Mouse (Mus musculus): ENCODE measurements around the gene Aebp2. TPM values are rescaled to one million over a fixed set of nuclear protein-coding genes. Genes with fewer than 3 reads are reported as not detected.
"Not testable (repeated sequence)": the region's sequence is repeated elsewhere in the genome, so short reads cannot be mapped to it uniquely, and the experiment has no call there.

Gene Aebp2
- polyA plus RNA-seq, 1 experiment from 2014 or later = 15.6 TPM

DNA sequence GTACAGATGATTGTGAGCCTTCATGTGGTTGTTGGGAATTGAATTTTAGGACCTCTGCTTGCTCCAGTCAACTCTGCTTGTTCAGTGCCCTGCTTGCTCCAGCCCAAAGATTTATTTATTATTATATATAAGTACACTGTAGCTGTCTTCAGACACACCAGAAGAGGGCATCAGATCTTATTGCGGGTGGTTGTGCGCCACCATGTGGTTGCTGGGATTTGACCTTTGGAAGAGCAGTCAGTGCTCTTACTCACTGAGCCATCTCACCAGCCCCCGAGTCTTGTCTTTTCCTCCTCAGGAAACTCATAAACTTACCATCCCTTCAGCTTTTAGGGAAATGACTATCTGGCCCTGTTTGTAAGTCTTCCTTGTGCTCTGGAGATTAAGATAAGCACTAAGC is 40.2 kb downstream of the Aebp2 start:
- H3K9ac ChIP-seq; H3K4me3 ChIP-seq (replicated peaks); H3K9me3 ChIP-seq; H3K27ac ChIP-seq; H3K27me3 ChIP-seq; H3K36me3 ChIP-seq (replicated peaks); H3K4me2 ChIP-seq; H3K4me1 ChIP-seq; ATAC-seq (ENCODE audit: low FRiP score): not testable (repeated sequence)
- WGBS = 57% methylated on average over 3 of the region's 3 CpGs

DNA sequence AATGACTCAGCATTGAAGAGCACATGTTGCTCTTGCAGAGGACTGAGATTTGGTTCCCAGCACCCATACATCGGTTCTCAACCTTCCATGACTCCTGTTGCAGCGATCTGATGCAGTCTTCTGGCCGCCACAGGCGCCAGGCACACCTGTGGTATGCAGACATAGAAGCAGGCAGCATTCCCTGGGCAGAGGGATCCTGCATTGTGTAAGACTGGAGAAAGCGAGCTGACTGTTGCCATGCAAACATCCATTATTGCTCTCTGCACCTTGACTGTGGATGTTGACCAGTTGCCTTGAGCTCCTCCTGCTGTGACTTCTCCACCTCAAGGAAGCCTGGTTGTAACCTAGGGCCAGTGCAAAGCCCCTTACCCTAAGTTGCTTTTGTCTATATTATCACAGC is 42.1 kb downstream of the Aebp2 start:
- Histone ChIP-seq H3K9ac (no peak overlapping the region), H3K4me2 (no peak overlapping the region), H3K27ac (no peak overlapping the region), H3K27me3 (no peaks in the 10 kb centered on the region), H3K9me3 (no peaks in the 10 kb centered on the region), H3K36me3 (replicated peaks) (no peaks in the 10 kb centered on the region), H3K4me3 (replicated peaks) (no peak overlapping the region), H3K4me1 (peaks cover 9% of the 10 kb centered on the region; the same call in 1 of the 2 replicates)
- 80% methylated on average over 5 of the region's 5 CpGs for WGBS
- ATAC-seq (ENCODE audit: low FRiP score) = no peak

- ATAC-seq (ENCODE audit: low FRiP score) = peak; percentile 28; the same call in 1 of the 2 replicates
- Histone ChIP-seq H3K4me3 (replicated peaks) (no peak overlapping the region), H3K4me1 (peaks cover 9% of the 10 kb centered on the region; the same call in 1 of the 2 replicates), H3K4me2 (no peak overlapping the region), H3K9me3 (0 out of 2 replicates have a peak, but pooled peaks cover 5% of the 10 kb centered on the region), H3K27me3 (no peaks in the 10 kb centered on the region), H3K27ac (peak overlapping the region; percentile 61; the same call in 1 of the 2 replicates), H3K9ac (no peak overlapping the region), H3K36me3 (replicated peaks) (no peaks in the 10 kb centered on the region)
- 66% methylated on average over 18 of the region's 18 CpGs for WGBS
Measured at GRCm38 (mm10) chr6:140666486-140667240, 44.2 kb downstream of the Aebp2 start.

- no peak overlapping the region for H3K4me2 ChIP-seq
- no peak overlapping the region for H3K4me3 ChIP-seq (replicated peaks)
- H3K27me3 ChIP-seq = no peaks in the 10 kb centered on the region
- H3K4me1 ChIP-seq = peaks cover 9% of the 10 kb centered on the region; the same call in 1 of the 2 replicates
- no peak for ATAC-seq (ENCODE audit: low FRiP score)
- no peak overlapping the region for H3K27ac ChIP-seq
- H3K36me3 ChIP-seq (replicated peaks) = no peaks in the 10 kb centered on the region
- H3K9ac ChIP-seq = no peak overlapping the region
- 87% methylated on average over 8 of the region's 8 CpGs for WGBS
- H3K9me3 ChIP-seq = 0 out of 2 replicates have a peak, but pooled peaks cover 5% of the 10 kb centered on the region
Measured at GRCm38 (mm10) chr6:140667289-140667906, 44.9 kb downstream of the Aebp2 start.

DNA sequence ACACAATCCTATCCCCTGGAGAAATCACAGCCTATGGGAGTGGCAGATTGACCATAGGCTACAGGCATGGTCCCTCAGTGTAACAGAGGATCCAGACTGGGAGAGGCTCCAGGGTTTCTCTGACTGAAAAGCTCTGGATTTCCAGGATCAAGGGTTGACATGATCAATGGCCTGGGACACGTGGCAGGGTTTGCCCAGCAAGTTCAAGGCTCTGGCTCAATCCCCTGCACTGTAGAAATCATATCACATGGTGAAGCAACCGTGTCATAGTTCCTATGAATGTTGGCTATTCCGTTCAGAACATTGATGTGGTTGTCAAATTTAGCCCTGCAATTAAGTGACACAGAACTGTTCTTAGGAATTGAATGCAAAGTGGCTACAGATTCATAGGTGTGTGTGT is 52.0 kb downstream of the Aebp2 start:
- H3K27ac ChIP-seq = no peak overlapping the region
- no peak overlapping the region for H3K4me2 ChIP-seq
- H3K36me3 ChIP-seq (replicated peaks) = no peaks in the 10 kb centered on the region
- 85% methylated on average over 3 of the region's 3 CpGs for WGBS
- no peak for ATAC-seq (ENCODE audit: low FRiP score)
- H3K9ac ChIP-seq = no peak overlapping the region
- H3K4me1 ChIP-seq = peaks cover 24% of the 10 kb centered on the region
- no peaks in the 10 kb centered on the region for H3K27me3 ChIP-seq
- H3K4me3 ChIP-seq (replicated peaks) = no peak overlapping the region
- H3K9me3 ChIP-seq = 0 out of 2 replicates have a peak, but pooled peaks cover 5% of the 10 kb centered on the region

DNA sequence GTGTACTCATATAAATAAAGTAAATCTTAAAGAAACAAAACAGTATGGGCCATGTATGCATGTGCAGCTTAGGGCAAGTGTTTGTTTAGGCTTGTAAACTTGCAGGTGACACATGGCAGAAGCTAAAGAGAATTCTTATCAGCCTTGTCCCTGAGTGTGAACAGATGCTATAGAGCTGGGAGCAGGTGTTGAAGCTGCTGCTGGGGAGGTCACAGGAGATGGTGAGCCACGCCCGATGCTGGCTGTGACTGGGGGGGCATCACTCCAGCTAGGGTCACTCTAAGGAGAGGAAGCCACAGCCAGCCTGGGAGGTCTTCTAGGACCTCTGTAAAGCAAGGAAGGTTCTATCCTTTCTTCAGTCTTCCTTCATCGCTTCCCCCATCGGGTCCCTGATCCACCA is 53.6 kb downstream of the Aebp2 start:
- Histone ChIP-seq H3K4me1 (peaks cover 24% of the 10 kb centered on the region), H3K4me3 (replicated peaks) (no peak overlapping the region), H3K4me2 (no peak overlapping the region), H3K9ac (no peak overlapping the region), H3K27me3 (no peaks in the 10 kb centered on the region), H3K36me3 (replicated peaks) (no peaks in the 10 kb centered on the region), H3K9me3 (no peaks in the 10 kb centered on the region), H3K27ac (no peak overlapping the region)
- no peak for ATAC-seq (ENCODE audit: low FRiP score)
- 91% methylated on average over 4 of the region's 4 CpGs for WGBS

DNA sequence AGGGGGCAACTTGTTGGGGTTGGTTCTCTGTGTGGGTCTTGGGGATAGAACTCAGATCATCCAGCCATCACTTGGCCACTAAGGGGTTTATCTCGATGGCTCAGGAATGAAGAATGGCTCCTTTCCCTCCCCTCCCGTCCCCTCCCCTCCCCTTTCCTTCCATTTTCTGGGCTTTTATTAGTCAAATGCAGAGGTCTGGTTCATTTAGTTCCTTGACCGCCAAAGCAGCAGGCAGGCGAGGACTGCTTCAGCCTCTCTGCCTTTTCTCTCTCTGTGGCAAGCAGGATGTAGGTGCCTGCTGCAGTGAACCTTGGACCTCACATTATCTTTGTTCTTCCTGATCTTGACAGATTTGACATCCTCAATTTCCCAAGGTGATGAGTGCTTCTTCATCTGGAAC is 54.6 kb downstream of the Aebp2 start:
- no peak overlapping the region for H3K4me2 ChIP-seq
- no peak for ATAC-seq (ENCODE audit: low FRiP score)
- H3K27ac ChIP-seq = no peak overlapping the region
- H3K4me3 ChIP-seq (replicated peaks) = no peak overlapping the region
- H3K36me3 ChIP-seq (replicated peaks) = no peaks in the 10 kb centered on the region
- no peaks in the 10 kb centered on the region for H3K9me3 ChIP-seq
- 20% methylated on average over 4 of the region's 4 CpGs for WGBS
- no peak overlapping the region for H3K9ac ChIP-seq
- no peaks in the 10 kb centered on the region for H3K27me3 ChIP-seq
- H3K4me1 ChIP-seq = peaks cover 24% of the 10 kb centered on the region

- Histone ChIP-seq H3K9me3 (no peaks in the 10 kb centered on the region), H3K4me2 (no peak overlapping the region), H3K9ac (no peak overlapping the region), H3K4me3 (replicated peaks) (no peak overlapping the region), H3K4me1 (peaks cover 24% of the 10 kb centered on the region), H3K27me3 (no peaks in the 10 kb centered on the region), H3K27ac (no peak overlapping the region), H3K36me3 (replicated peaks) (no peaks in the 10 kb centered on the region)
- ATAC-seq (ENCODE audit: low FRiP score) = no peak
- WGBS = 79% methylated on average over 9 of the region's 9 CpGs
Measured at GRCm38 (mm10) chr6:140677960-140678359, 55.5 kb downstream of the Aebp2 start.

- peak; percentile 83 for ATAC-seq (ENCODE audit: low FRiP score)
- Histone ChIP-seq H3K9ac (no peak overlapping the region), H3K4me1 (peaks cover 24% of the 10 kb centered on the region), H3K9me3 (no peaks in the 10 kb centered on the region), H3K4me2 (peak overlapping the region; percentile 27), H3K27ac (no peak overlapping the region), H3K27me3 (no peaks in the 10 kb centered on the region), H3K4me3 (replicated peaks) (no peak overlapping the region), H3K36me3 (replicated peaks) (no peaks in the 10 kb centered on the region)
- 23% methylated on average over 15 of the region's 15 CpGs for WGBS
Measured at GRCm38 (mm10) chr6:140678658-140679271, 56.3 kb downstream of the Aebp2 start.

DNA sequence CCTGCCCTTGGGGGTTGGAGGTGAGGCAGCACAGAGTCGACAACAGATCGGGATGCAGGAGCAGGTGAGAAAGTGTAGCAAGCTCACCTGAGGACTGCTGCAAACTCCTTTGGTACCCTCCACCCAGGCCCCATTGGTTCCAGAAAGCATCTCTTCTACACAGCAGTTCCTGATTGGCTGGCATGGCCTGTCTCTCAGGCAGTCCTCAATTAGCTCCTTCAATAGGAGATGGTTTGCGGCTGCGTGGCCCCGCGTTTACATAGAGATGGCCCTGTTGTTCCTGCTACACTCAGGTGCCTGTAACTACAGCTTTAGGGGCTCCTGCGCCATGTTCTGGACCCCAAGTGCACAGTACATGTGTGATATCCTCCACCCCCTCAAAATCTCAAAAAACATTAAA is 58.2 kb downstream of the Aebp2 start:
- H3K36me3 ChIP-seq (replicated peaks) = no peaks in the 10 kb centered on the region
- H3K27ac ChIP-seq = no peak overlapping the region
- H3K4me1 ChIP-seq = peaks cover 24% of the 10 kb centered on the region
- 48% methylated on average over 7 of the region's 7 CpGs for WGBS
- H3K9ac ChIP-seq = no peak overlapping the region
- no peak for ATAC-seq (ENCODE audit: low FRiP score)
- H3K27me3 ChIP-seq = no peaks in the 10 kb centered on the region
- H3K9me3 ChIP-seq = no peaks in the 10 kb centered on the region
- no peak overlapping the region for H3K4me3 ChIP-seq (replicated peaks)
- H3K4me2 ChIP-seq = no peak overlapping the region

DNA sequence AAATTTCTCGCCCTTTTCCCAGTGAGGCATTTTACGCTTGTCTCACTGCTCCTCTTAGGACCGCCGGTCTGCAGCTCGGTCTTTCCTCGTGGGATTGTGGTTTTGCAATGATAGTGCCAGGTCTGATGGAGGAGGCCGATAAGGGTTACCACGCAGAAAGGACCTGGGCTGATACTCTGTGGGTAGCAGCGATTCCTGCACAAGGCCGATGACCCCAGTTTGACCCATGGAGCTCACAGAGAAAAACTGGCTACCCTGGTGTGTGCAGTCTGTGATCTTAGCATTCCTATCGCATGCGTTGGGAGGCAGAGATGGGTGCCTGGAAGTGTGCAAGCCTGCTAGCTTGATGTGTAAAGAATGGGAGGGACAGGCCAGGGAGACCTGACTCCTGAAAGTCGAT is 60.4 kb downstream of the Aebp2 start:
- WGBS = 61% methylated on average over 13 of the region's 13 CpGs
- no peak for ATAC-seq (ENCODE audit: low FRiP score)
- Histone ChIP-seq H3K4me3 (replicated peaks) (no peak overlapping the region), H3K27me3 (no peaks in the 10 kb centered on the region), H3K27ac (no peak overlapping the region), H3K9ac (no peak overlapping the region), H3K4me1 (peaks cover 14% of the 10 kb centered on the region), H3K36me3 (replicated peaks) (no peaks in the 10 kb centered on the region), H3K4me2 (no peak overlapping the region), H3K9me3 (no peaks in the 10 kb centered on the region)

DNA sequence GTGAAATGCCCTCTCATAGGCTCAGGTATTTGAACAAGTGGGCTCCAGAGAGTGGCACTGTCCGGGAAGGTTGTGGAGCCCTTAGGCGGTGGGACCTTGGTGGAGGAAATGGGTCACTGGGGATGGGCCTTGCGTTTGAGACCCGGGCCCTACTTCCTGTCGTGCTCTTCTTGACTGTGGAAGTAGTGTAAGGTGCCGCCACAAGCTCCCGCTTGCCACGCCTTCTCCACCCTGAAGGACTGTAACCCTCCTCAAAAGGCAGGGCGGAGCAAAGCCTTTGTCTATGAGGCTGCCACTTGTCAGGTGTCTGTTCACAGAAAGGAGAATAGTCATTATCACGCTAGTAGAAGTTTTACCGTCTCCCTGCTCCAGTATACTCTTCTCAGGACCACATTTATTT is 61.9 kb downstream of the Aebp2 start:
- no peak for ATAC-seq (ENCODE audit: low FRiP score)
- Histone ChIP-seq H3K9ac (no peak overlapping the region), H3K4me3 (replicated peaks) (no peak overlapping the region), H3K27me3 (no peaks in the 10 kb centered on the region), H3K27ac (no peak overlapping the region), H3K4me1 (peaks cover under 1% of the 10 kb centered on the region; the same call in 1 of the 2 replicates), H3K9me3 (no peaks in the 10 kb centered on the region), H3K4me2 (no peak overlapping the region), H3K36me3 (replicated peaks) (no peaks in the 10 kb centered on the region)
- WGBS = 90% methylated on average over 11 of the region's 11 CpGs

Measured in forebrain, embryonic 12.5 days (tissue).